Mouse (Mus musculus) small intestine, adult 2 months (tissue): ENCODE measurements at regions not wholly inside any gene's neighbourhood (a gene's known extent, or its start where the extent isn't known, plus 50 kb on each side); places are given as distances from the start of the nearest gene placed in this dataset.

Experiments
- CTCF ChIP-seq: fragments of 200-500 bp; IDR thresholded peaks from 2 replicates; pipeline ENCODE4 v1.5.1; 2012; ENCODE audit warnings: low read depth, mild to moderate bottlenecking, control low read depth, inconsistent platforms, low read length, moderate library complexity, mixed read lengths; ENCODE audit not compliant: insufficient replicate concordance, insufficient read length; ENCODE audit errors: extremely low read depth
- POLR2A ChIP-seq: fragments of 200-500 bp; IDR thresholded peaks from 2 replicates; pipeline ENCODE4 v1.6.1; 2012; ENCODE audit warnings: low read depth, mild to moderate bottlenecking, control low read depth, inconsistent platforms, low read length, moderate library complexity

- TF ChIP-seq CTCF (no peak), POLR2A (no peak)
Observed at GRCm38 (mm10) chr9:115764136-115764535, 145.1 kb upstream of the Gadl1 start.
